Mouse (Mus musculus): ENCODE data around the gene Rad54l. TPM values are rescaled to one million over a fixed set of nuclear protein-coding genes. Genes with fewer than 3 reads are reported as not detected.

Gene Rad54l
- total and polyA plus RNA-seq, 2 experiments from 2014 or later: 3.8 to 7.7 TPM

DNA sequence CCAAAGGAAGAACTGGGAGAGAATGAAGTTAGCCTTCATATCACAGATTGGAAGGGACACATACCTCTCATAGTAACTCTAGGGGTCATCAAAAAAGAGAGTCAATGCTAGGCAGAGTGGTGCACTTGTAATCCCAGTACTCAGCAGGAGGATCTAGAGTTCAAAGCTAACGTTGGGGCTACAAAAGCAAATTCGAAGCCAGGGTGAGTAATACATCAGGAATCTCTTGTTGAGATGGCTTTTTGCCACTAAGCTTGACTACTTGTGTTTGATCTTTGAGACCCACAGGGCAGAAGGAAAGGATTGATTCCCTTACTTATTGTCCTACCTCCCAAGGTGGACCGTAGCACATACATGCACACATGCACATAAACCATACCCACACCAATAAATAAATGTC, 74.3 kb downstream of the Rad54l start:
- Histone ChIP-seq H3K4me1 (ENCODE audit: control insufficient read depth, insufficient read depth) (peaks cover 4% of the 10 kb centered on the region; the same call in 1 of the 2 replicates), H3K4me2 (ENCODE audit: low read depth, low read length) (no peak overlapping the region), H3K9ac (replicated peaks; ENCODE audit: low read depth, low read length) (no peak overlapping the region), H3K4me3 (ENCODE audit: low read depth, low read length) (no peak overlapping the region), H3K27ac (ENCODE audit: low read depth) (no peak overlapping the region), H3K27me3 (ENCODE audit: control insufficient read depth, insufficient read depth, low read length) (no peaks in the 10 kb centered on the region), H3K36me3 (replicated peaks; ENCODE audit: control insufficient read depth, insufficient read depth, low read length) (peaks cover 20% of the 10 kb centered on the region; the same call in 1 of the 2 replicates), H3K9me3 (replicated peaks; ENCODE audit: control insufficient read depth, low read length) (no peaks in the 10 kb centered on the region)
- 76% methylated on average over 3 of the region's 3 CpGs for WGBS
- TF ChIP-seq CTCF (IDR thresholded peaks at IDR 0.05; ENCODE audit: low read depth) (no peak), EP300 (IDR thresholded peaks at IDR 0.05; ENCODE audit: low read depth) (no peak)
- no peak for ATAC-seq (ENCODE audit: insufficient read depth, low read depth)
- no peak for DNase-seq (ENCODE audit: low spot score)

DNA sequence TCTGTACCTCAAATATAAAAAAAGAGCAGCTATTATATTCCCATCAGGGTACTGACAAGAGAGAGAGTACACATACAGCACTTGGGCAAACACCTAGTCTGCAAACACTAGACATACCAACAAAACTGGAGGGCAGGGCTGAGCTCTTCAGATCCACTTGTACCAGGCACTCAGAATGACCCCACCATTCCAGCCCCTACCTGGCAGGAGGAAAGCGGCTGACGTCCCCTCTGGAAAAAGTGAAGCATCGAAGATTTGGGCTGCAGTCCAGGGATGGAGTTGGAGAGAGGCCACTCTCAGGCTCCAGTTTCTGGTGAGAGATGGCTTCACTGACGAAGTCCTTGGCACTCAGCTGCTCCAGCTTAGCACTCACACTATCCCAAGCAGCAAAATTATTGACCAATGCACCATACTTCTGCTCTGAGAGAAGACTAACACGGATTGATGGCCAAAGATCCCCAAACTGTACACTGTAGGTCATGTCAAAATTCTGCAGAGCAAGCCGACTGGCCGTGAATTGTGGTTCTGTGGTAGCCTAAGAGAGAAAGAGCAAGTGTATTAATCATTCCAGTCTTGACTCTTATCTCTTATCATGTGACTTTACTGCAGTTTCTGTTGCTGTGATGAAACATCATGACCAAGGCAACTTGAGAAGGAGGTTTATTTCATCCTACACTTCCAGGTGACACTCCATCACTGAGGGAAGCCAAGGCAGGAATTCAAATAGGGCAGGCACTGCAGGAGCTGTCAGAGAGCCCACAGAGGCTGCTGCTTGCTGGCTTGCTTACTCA, 75.2 kb downstream of the Rad54l start:
- Histone ChIP-seq H3K27ac (ENCODE audit: low read depth) (no peak overlapping the region), H3K36me3 (replicated peaks; ENCODE audit: control insufficient read depth, insufficient read depth, low read length) (peaks cover 27% of the 10 kb centered on the region; the same call in 1 of the 2 replicates), H3K9ac (replicated peaks; ENCODE audit: low read depth, low read length) (no peak overlapping the region), H3K9me3 (replicated peaks; ENCODE audit: control insufficient read depth, low read length) (no peaks in the 10 kb centered on the region), H3K4me1 (ENCODE audit: control insufficient read depth, insufficient read depth) (peaks cover 4% of the 10 kb centered on the region; the same call in 1 of the 2 replicates), H3K4me3 (ENCODE audit: low read depth, low read length) (no peak overlapping the region), H3K4me2 (ENCODE audit: low read depth, low read length) (no peak overlapping the region), H3K27me3 (ENCODE audit: control insufficient read depth, insufficient read depth, low read length) (no peaks in the 10 kb centered on the region)
- no peak for ATAC-seq (ENCODE audit: insufficient read depth, low read depth)
- 53% methylated on average over 7 of the region's 7 CpGs for WGBS
- DNase-seq (ENCODE audit: low spot score): no peak
- no peak for TF ChIP-seq EP300 (IDR thresholded peaks at IDR 0.05; ENCODE audit: low read depth)
- TF ChIP-seq CTCF (IDR thresholded peaks at IDR 0.05; ENCODE audit: low read depth): no peak

DNA sequence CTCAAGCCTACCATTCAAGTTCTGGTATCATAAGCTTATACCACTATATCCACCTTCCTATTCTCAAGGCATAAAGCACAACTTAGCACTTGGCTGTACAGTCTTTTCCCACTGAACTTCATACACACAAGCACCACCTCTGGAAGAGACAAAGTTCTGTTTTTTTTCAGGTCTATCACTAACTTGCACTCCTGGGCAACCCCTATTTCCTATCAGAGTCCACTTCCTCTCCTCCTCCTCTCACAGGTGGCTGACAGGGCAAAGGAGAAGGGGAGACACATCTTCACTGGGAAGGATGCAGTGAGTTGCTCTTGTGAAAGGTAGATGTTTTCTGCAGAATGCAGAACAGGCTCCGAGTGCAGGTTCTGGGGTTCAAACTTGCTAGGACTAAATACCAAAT, 75.8 kb downstream of the Rad54l start:
- ATAC-seq (ENCODE audit: insufficient read depth, low read depth): no peak
- WGBS: 91% methylated on average over 1 of the region's 1 CpGs
- Histone ChIP-seq H3K36me3 (replicated peaks; ENCODE audit: control insufficient read depth, insufficient read depth, low read length) (peaks cover 27% of the 10 kb centered on the region; the same call in 1 of the 2 replicates), H3K27me3 (ENCODE audit: control insufficient read depth, insufficient read depth, low read length) (no peaks in the 10 kb centered on the region), H3K27ac (ENCODE audit: low read depth) (no peak overlapping the region), H3K4me3 (ENCODE audit: low read depth, low read length) (no peak overlapping the region), H3K4me2 (ENCODE audit: low read depth, low read length) (no peak overlapping the region), H3K9me3 (replicated peaks; ENCODE audit: control insufficient read depth, low read length) (no peaks in the 10 kb centered on the region), H3K4me1 (ENCODE audit: control insufficient read depth, insufficient read depth) (peaks cover 4% of the 10 kb centered on the region; the same call in 1 of the 2 replicates), H3K9ac (replicated peaks; ENCODE audit: low read depth, low read length) (no peak overlapping the region)
- TF ChIP-seq CTCF (IDR thresholded peaks at IDR 0.05; ENCODE audit: low read depth): no peak
- no peak for TF ChIP-seq EP300 (IDR thresholded peaks at IDR 0.05; ENCODE audit: low read depth)
- DNase-seq (ENCODE audit: low spot score): no peak

- Histone ChIP-seq H3K27ac (ENCODE audit: low read depth) (no peak overlapping the region), H3K9ac (replicated peaks; ENCODE audit: low read depth, low read length) (no peak overlapping the region), H3K4me1 (ENCODE audit: control insufficient read depth, insufficient read depth) (no peaks in the 10 kb centered on the region), H3K4me2 (ENCODE audit: low read depth, low read length) (no peak overlapping the region), H3K36me3 (replicated peaks; ENCODE audit: control insufficient read depth, insufficient read depth, low read length) (peaks cover 35% of the 10 kb centered on the region; the same call in 1 of the 2 replicates), H3K27me3 (ENCODE audit: control insufficient read depth, insufficient read depth, low read length) (no peaks in the 10 kb centered on the region), H3K4me3 (ENCODE audit: low read depth, low read length) (no peak overlapping the region), H3K9me3 (replicated peaks; ENCODE audit: control insufficient read depth, low read length) (no peaks in the 10 kb centered on the region)
- TF ChIP-seq CTCF (IDR thresholded peaks at IDR 0.05; ENCODE audit: low read depth) (no peak), EP300 (IDR thresholded peaks at IDR 0.05; ENCODE audit: low read depth) (no peak)
- ATAC-seq (ENCODE audit: insufficient read depth, low read depth) (no peak), DNase-seq (ENCODE audit: low spot score) (no peak)
- 88% methylated on average over 2 of the region's 2 CpGs for WGBS
These were observed 76.9 kb downstream of the Rad54l start for GRCm38 (mm10) chr4:116046604-116047003.

Other genes starting within 250 kb of the Rad54l start
- not detected in 2 replicates for gene Kncn, start 239.3 kb downstream of the Rad54l start, total RNA-seq (2014; rRNA removed; ENCODE audit: low replicate concordance)
- not detected in 2 replicates for gene Kncn, start 239.3 kb downstream of the Rad54l start, polyA plus RNA-seq (2015; fragmentation: Nextera tagmentation; extraction: Ambion mirVana)
- gene 6430628N08Rik, start 233.0 kb downstream of the Rad54l start, total RNA-seq (2014; rRNA removed; ENCODE audit: low replicate concordance): not detected in 2 replicates
- gene 6430628N08Rik, start 233.0 kb downstream of the Rad54l start, polyA plus RNA-seq (2015; fragmentation: Nextera tagmentation; extraction: Ambion mirVana): not detected in 2 replicates
- gene Dmbx1, start 183.8 kb downstream of the Rad54l start, total RNA-seq (2014; rRNA removed; ENCODE audit: low replicate concordance): not detected in 2 replicates
- gene Dmbx1, start 183.8 kb downstream of the Rad54l start, polyA plus RNA-seq (2015; fragmentation: Nextera tagmentation; extraction: Ambion mirVana): not detected in 2 replicates
- 0.80 and 3.3 TPM in 2 replicates for gene Faah, start 105.8 kb downstream of the Rad54l start, total RNA-seq (2014; rRNA removed; ENCODE audit: low replicate concordance)
- 0.61 and 0.65 TPM in 2 replicates for gene Faah, start 105.8 kb downstream of the Rad54l start, polyA plus RNA-seq (2015; fragmentation: Nextera tagmentation; extraction: Ambion mirVana)
- 43.5 and 54.8 TPM in 2 replicates for gene Nsun4, start 69.8 kb downstream of the Rad54l start, total RNA-seq (2014; rRNA removed; ENCODE audit: low replicate concordance)
- gene Nsun4, start 69.8 kb downstream of the Rad54l start, polyA plus RNA-seq (2015; fragmentation: Nextera tagmentation; extraction: Ambion mirVana): 33.9 and 34.2 TPM in 2 replicates
- 1,024 and 1,032 TPM in 2 replicates for gene Uqcrh, start 48.6 kb downstream of the Rad54l start, total RNA-seq (2014; rRNA removed; ENCODE audit: low replicate concordance)
- gene Uqcrh, start 48.6 kb downstream of the Rad54l start, polyA plus RNA-seq (2015; fragmentation: Nextera tagmentation; extraction: Ambion mirVana): 2,231 and 2,302 TPM in 2 replicates
- 69.4 and 85.5 TPM in 2 replicates for gene Lrrc41, start 48.4 kb downstream of the Rad54l start, total RNA-seq (2014; rRNA removed; ENCODE audit: low replicate concordance)
- gene Lrrc41, start 48.4 kb downstream of the Rad54l start, polyA plus RNA-seq (2015; fragmentation: Nextera tagmentation; extraction: Ambion mirVana): 32.2 and 35.9 TPM in 2 replicates
- 77.5 and 91.3 TPM in 2 replicates for gene Pomgnt1, start 150 bp upstream of the Rad54l start, total RNA-seq (2014; rRNA removed; ENCODE audit: low replicate concordance)
- gene Pomgnt1, start 150 bp upstream of the Rad54l start, polyA plus RNA-seq (2015; fragmentation: Nextera tagmentation; extraction: Ambion mirVana): 56.9 and 59.6 TPM in 2 replicates
- 1.5 and 2.1 TPM in 2 replicates for gene Lurap1, start 27.6 kb upstream of the Rad54l start, total RNA-seq (2014; rRNA removed; ENCODE audit: low replicate concordance)
- 0.97 and 1.1 TPM in 2 replicates for gene Lurap1, start 27.6 kb upstream of the Rad54l start, polyA plus RNA-seq (2015; fragmentation: Nextera tagmentation; extraction: Ambion mirVana)
- gene Tspan1, start 43.9 kb upstream of the Rad54l start, total RNA-seq (2014; rRNA removed; ENCODE audit: low replicate concordance): 1.8 TPM in 1 of 2 replicates, not detected in the other
- gene Tspan1, start 43.9 kb upstream of the Rad54l start, polyA plus RNA-seq (2015; fragmentation: Nextera tagmentation; extraction: Ambion mirVana): 2.8 TPM in 1 of 2 replicates, not detected in the other
- not detected in 2 replicates for gene 1700042G07Rik, start 49.7 kb upstream of the Rad54l start, total RNA-seq (2014; rRNA removed; ENCODE audit: low replicate concordance)
- not detected in 2 replicates for gene 1700042G07Rik, start 49.7 kb upstream of the Rad54l start, polyA plus RNA-seq (2015; fragmentation: Nextera tagmentation; extraction: Ambion mirVana)
- gene Gm49337, start 49.7 kb upstream of the Rad54l start, total RNA-seq (2014; rRNA removed; ENCODE audit: low replicate concordance): not detected in 2 replicates
- not detected in 2 replicates for gene Gm49337, start 49.7 kb upstream of the Rad54l start, polyA plus RNA-seq (2015; fragmentation: Nextera tagmentation; extraction: Ambion mirVana)
- 7.7 and 8.5 TPM in 2 replicates for gene Pik3r3, start 97.9 kb upstream of the Rad54l start, total RNA-seq (2014; rRNA removed; ENCODE audit: low replicate concordance)
- 8.0 and 10.3 TPM in 2 replicates for gene Pik3r3, start 97.9 kb upstream of the Rad54l start, polyA plus RNA-seq (2015; fragmentation: Nextera tagmentation; extraction: Ambion mirVana)